26 mouse cellular contexts compared by ENCODE assay signal in genomic region chr11:70168136-70168535, GRCm38 (mm10). TPM values are rescaled to one million over a fixed set of nuclear protein-coding genes. Genes with fewer than 3 reads are reported as not detected.
"Had no signal": no experiment of that assay in that cellular context is flagged by ENCODE, and none has a peak within 500 bp of the region (broad histone marks: within the 10 kb centered on the region; RNA-seq: fewer than 3 reads in every experiment).

No protein-coding gene starts in this region.

- H3K36me3 ChIP-seq: heart, embryonic 10.5 days; heart, embryonic 12.5 days; hindbrain, embryonic 10.5 days; hindbrain, embryonic 12.5 days; intestine, embryonic 15.5 days; liver, embryonic 13.5 days; liver, embryonic 15.5 days had no signal

- H3K4me2 ChIP-seq: heart, embryonic 12.5 days; hindbrain, embryonic 12.5 days; hindbrain, embryonic 14.5 days; intestine, embryonic 15.5 days; liver, embryonic 11.5 days; liver, embryonic 13.5 days; liver, embryonic 15.5 days had no signal

- H3K4me3 ChIP-seq: heart, embryonic 10.5 days; heart, embryonic 12.5 days; hindbrain, embryonic 10.5 days; hindbrain, embryonic 12.5 days; intestine, embryonic 15.5 days; layer of hippocampus, adult 2 months; left cerebral cortex, adult 2 months; liver, embryonic 13.5 days; liver, embryonic 15.5 days had no signal

- ATAC-seq: forebrain, embryonic 16.5 days; hindbrain, embryonic 16.5 days; inflammation-experienced regulatory T-cells, adult 6 months; intestine, embryonic 15.5 days; intestine, postnatal 0 days; liver, postnatal 0 days had no signal

- DNase-seq: gastrocnemius, postnatal 14 days; gastrocnemius, postnatal 36 days; heart, postnatal 10 days; heart, postnatal 4 days; kidney, adult 2 months; kidney, postnatal 10 days; kidney, postnatal 25 days; liver; liver, embryonic 13.5 days; liver, postnatal 0 days had no signal

- H3K9me3 ChIP-seq: heart, embryonic 10.5 days; heart, embryonic 12.5 days; hindbrain, embryonic 10.5 days; hindbrain, embryonic 12.5 days; intestine, embryonic 15.5 days; liver, embryonic 13.5 days; liver, embryonic 15.5 days had no signal

- H3K4me1 ChIP-seq: heart, embryonic 10.5 days; heart, embryonic 12.5 days; hindbrain, embryonic 12.5 days; intestine, embryonic 15.5 days; liver, embryonic 13.5 days; liver, embryonic 15.5 days had no signal

- H3K9ac ChIP-seq: heart, embryonic 12.5 days; hindbrain, embryonic 12.5 days; hindbrain, embryonic 14.5 days; intestine, embryonic 15.5 days; liver, embryonic 13.5 days; liver, embryonic 15.5 days; liver, postnatal 0 days had no signal

- H3K27ac ChIP-seq: heart, embryonic 10.5 days; hindbrain, embryonic 10.5 days; hindbrain, embryonic 12.5 days; hindbrain, embryonic 14.5 days; intestine, embryonic 15.5 days; layer of hippocampus, adult 2 months; left cerebral cortex, adult 2 months; liver, embryonic 13.5 days; liver, embryonic 15.5 days had no signal

- H3K27me3 ChIP-seq: hindbrain, embryonic 12.5 days; intestine, embryonic 15.5 days; liver, embryonic 13.5 days; liver, embryonic 15.5 days had no signal

RNA-seq across cellular contexts. Expression of gene Clec10a, which starts 12.1 kb away (rescaled TPM):
- polyA plus RNA-seq: heart, embryonic 12.5 days; limb, embryonic 11.5 days had no signal

RNA-seq across cellular contexts. Expression of gene Mgl2, which starts 38.0 kb away (rescaled TPM):
- polyA plus RNA-seq: heart, embryonic 12.5 days; hindbrain, embryonic 10.5 days; inflammation-experienced regulatory T-cells, adult 6 months; limb, embryonic 11.5 days had no signal

RNA-seq across cellular contexts. Expression of gene Slc16a11, which starts 44.4 kb away (rescaled TPM):
- total RNA-seq: granulocyte monocyte progenitor cell, adult 5-6 weeks had no signal
